ENCODE assay signal across 10 mouse cellular contexts in genomic region chr11:86624237-86624941, GRCm38 (mm10). TPM values are rescaled to one million over a fixed set of nuclear protein-coding genes. Genes with fewer than 3 reads are reported as not detected.
DNase-seq lines count a peak whose midpoint lies in the region; ATAC-seq and TF ChIP-seq lines count a peak whose summit lies in the region.
"Had no signal": no experiment of that assay in that cellular context is flagged by ENCODE, and none has a peak within 500 bp of the region (broad histone marks: within the 10 kb centered on the region; RNA-seq: fewer than 3 reads in every experiment).

No protein-coding gene starts in this region.

- 75% methylated on average over 5 of the region's 5 CpGs for WGBS in kidney, adult 2 months
- WGBS in kidney, embryonic 14.5 days = 83% methylated on average over 5 of the region's 5 CpGs
- WGBS in heart, embryonic 16.5 days = 41% methylated on average over 5 of the region's 5 CpGs

- H3K79me2 ChIP-seq in CH12.LX (replicated peaks; ENCODE audit: control insufficient read depth, extremely low read depth, insufficient read depth, poor library complexity, severe bottlenecking) = peaks cover 17% of the 10 kb centered on the region

- TF ChIP-seq EP300 in CH12.LX (IDR thresholded peaks at IDR 0.05; ENCODE audit: low read length) = peak; percentile 100

- H3K27ac ChIP-seq in kidney, adult 2 months (ENCODE audit: insufficient read depth, low read depth, low read length) = no peak overlapping the region
- H3K27ac ChIP-seq in kidney, embryonic 14.5 days (ENCODE audit: low read depth, low read length) = no peak overlapping the region
- peak overlapping the region; percentile 94 for H3K27ac ChIP-seq in CH12.LX (ENCODE audit: insufficient read depth, low read depth)
- peak overlapping the region; percentile 59 for H3K27ac ChIP-seq in heart, embryonic 16.5 days (ENCODE audit: low read length)
- H3K27ac ChIP-seq: heart, adult 2 months had no signal

- no peaks in the 10 kb centered on the region for H3K27me3 ChIP-seq in kidney, adult 2 months (replicated peaks; ENCODE audit: control insufficient read depth, insufficient read depth, low read length)
- no peaks in the 10 kb centered on the region for H3K27me3 ChIP-seq in kidney, embryonic 14.5 days (ENCODE audit: control insufficient read depth, insufficient read depth, low read length)
- H3K27me3 ChIP-seq in CH12.LX (replicated peaks) = no peaks in the 10 kb centered on the region
- no peaks in the 10 kb centered on the region for H3K27me3 ChIP-seq in heart, embryonic 16.5 days (ENCODE audit: control insufficient read depth, insufficient read depth, low read length)
- H3K27me3 ChIP-seq in megakaryocyte, embryonic 14.5 days (replicated peaks) = no peaks in the 10 kb centered on the region

- H3K9me3 ChIP-seq in kidney, embryonic 14.5 days (ENCODE audit: control insufficient read depth, low read length) = no peaks in the 10 kb centered on the region
- no peaks in the 10 kb centered on the region for H3K9me3 ChIP-seq in CH12.LX (replicated peaks; ENCODE audit: low read length)
- no peaks in the 10 kb centered on the region for H3K9me3 ChIP-seq in heart, embryonic 16.5 days (replicated peaks; ENCODE audit: control insufficient read depth, low read length)
- H3K9me3 ChIP-seq in megakaryocyte, embryonic 14.5 days = no peaks in the 10 kb centered on the region

- H3K9ac ChIP-seq in kidney, embryonic 14.5 days (ENCODE audit: low read depth, low read length) = no peak overlapping the region
- H3K9ac ChIP-seq in CH12.LX (ENCODE audit: insufficient read depth, low read depth) = peak overlapping the region; percentile 67
- H3K9ac ChIP-seq in heart, embryonic 16.5 days (ENCODE audit: low read length) = no peak overlapping the region

- H3K4me3 ChIP-seq in kidney, adult 2 months (ENCODE audit: insufficient read depth, low read depth, low read length) = no peak overlapping the region
- no peak overlapping the region for H3K4me3 ChIP-seq in kidney, embryonic 14.5 days (ENCODE audit: low read length)
- H3K4me3 ChIP-seq in CH12.LX (replicated peaks in 1 of 3; ENCODE audit: low read depth in 2 of 3, low read length in 2 of 3, poor library complexity in 1 of 3) = no peak overlapping the region
- no peak overlapping the region for H3K4me3 ChIP-seq in heart, embryonic 16.5 days (ENCODE audit: low read length)
- peak overlapping the region; percentile 86 for H3K4me3 ChIP-seq in megakaryocyte, embryonic 14.5 days (replicated peaks)
- H3K4me3 ChIP-seq: heart, adult 2 months had no signal

- in situ Hi-C loops in CH12.LX (cut with MboI; ENCODE audit: low pct_ligation_motif_present, low pct_unique_long_range_greater_than_20kb, low sequenced_read_pairs) = loop anchor here (5.0 kb wide), 1 partner anchor 42 kb away; no protein-coding TSS in a partner anchor

- TF ChIP-seq RAD21 in CH12.LX (IDR thresholded peaks at IDR 0.05; ENCODE audit: low read depth, low read length) = peak; percentile 27; the same call in 1 of the 2 replicates

- TF ChIP-seq CTCF in kidney, adult 2 months (conservative IDR thresholded peaks at IDR 0.05; ENCODE audit: insufficient read depth, insufficient read length, low read depth, low read length) = no peak
- TF ChIP-seq CTCF in CH12.LX (conservative IDR thresholded peaks at IDR 0.05 in 1 of 2, IDR thresholded peaks at IDR 0.05 in 1 of 2; ENCODE audit: low read depth in 2 of 2, low read length in 2 of 2) = no peak

- H3K4me2 ChIP-seq in kidney, embryonic 14.5 days (replicated peaks; ENCODE audit: low read depth, low read length) = no peak overlapping the region
- peak overlapping the region; percentile 85 for H3K4me2 ChIP-seq in CH12.LX (ENCODE audit: insufficient read depth, low read depth, poor library complexity, severe bottlenecking)
- no peak overlapping the region for H3K4me2 ChIP-seq in heart, embryonic 16.5 days (ENCODE audit: low read depth, low read length)

- dilution Hi-C loops in CH12.LX (cut with MboI; ENCODE audit: extremely low pct_ligation_motif_present, extremely low pct_unique_long_range_greater_than_20kb, low sequenced_read_pairs) = loop anchor here (5.0 kb wide), 1 partner anchor 37 kb away; no protein-coding TSS in a partner anchor

- no peaks in the 10 kb centered on the region for H3K36me3 ChIP-seq in kidney, adult 2 months (ENCODE audit: control insufficient read depth, insufficient read depth, low read length)
- no peaks in the 10 kb centered on the region for H3K36me3 ChIP-seq in kidney, embryonic 14.5 days (ENCODE audit: control insufficient read depth, insufficient read depth, low read length)
- peaks cover 0 to 17% of the 10 kb centered on the region in 2 experiments for H3K36me3 ChIP-seq in CH12.LX (replicated peaks in 1 of 2; ENCODE audit: control insufficient read depth in 1 of 2, insufficient read depth in 1 of 2, low read length in 1 of 2)
- H3K36me3 ChIP-seq in heart, embryonic 16.5 days (ENCODE audit: control insufficient read depth, insufficient read depth) = no peaks in the 10 kb centered on the region
- peaks cover 3% of the 10 kb centered on the region for H3K36me3 ChIP-seq in megakaryocyte, embryonic 14.5 days (replicated peaks; ENCODE audit: low read length)

- ATAC-seq in kidney, embryonic 14.5 days (ENCODE audit: low FRiP score, low TSS enrichment) = no peak
- no peak for ATAC-seq in heart, embryonic 16.5 days (replicated peaks; ENCODE audit: extremely low read depth, insufficient read depth, low FRiP score)

- H3K4me1 ChIP-seq in kidney, adult 2 months (ENCODE audit: control insufficient read depth, insufficient read depth, low read length) = no peaks in the 10 kb centered on the region
- no peaks in the 10 kb centered on the region for H3K4me1 ChIP-seq in kidney, embryonic 14.5 days (ENCODE audit: control insufficient read depth, insufficient read depth, low read length)
- H3K4me1 ChIP-seq in CH12.LX (ENCODE audit: control insufficient read depth in 1 of 2, insufficient read depth in 2 of 2) = peaks cover 16 to 76% of the 10 kb centered on the region in 2 experiments
- H3K4me1 ChIP-seq in heart, embryonic 16.5 days (ENCODE audit: control insufficient read depth, insufficient read depth, low read length) = peaks cover 8% of the 10 kb centered on the region
- peaks cover 90% of the 10 kb centered on the region for H3K4me1 ChIP-seq in megakaryocyte, embryonic 14.5 days

- TF ChIP-seq POLR2A in kidney, adult 2 months (IDR thresholded peaks at IDR 0.05; ENCODE audit: low read depth, low read length) = no peak
- peak; percentile 39; the same call in 1 of the 2 replicates for TF ChIP-seq POLR2A in CH12.LX (IDR thresholded peaks at IDR 0.05; ENCODE audit: low read depth, low read length)

- DNase-seq in kidney, adult 2 months = peak; percentile 29
- DNase-seq in CH12.LX (ENCODE audit: extremely low read depth) = peak; percentile 97
- DNase-seq in embryo, embryonic 9.5 days (ENCODE audit: extremely low spot score) = no peak
- DNase-seq in left cerebral cortex, adult 11 months (ENCODE audit: low spot score) = no peak
- DNase-seq in ovary, postnatal 36 days (ENCODE audit: low spot score) = no peak
- DNase-seq: cerebellum, postnatal 25 days had no signal

TF ChIP-seq in CH12.LX, 34 proteins besides CTCF, POLR2A, EP300 and RAD21 (continues in another document):
- peak; percentile 51; the same call in 1 of the 2 replicates for TF ChIP-seq E2F4 (IDR thresholded peaks at IDR 0.05; ENCODE audit: insufficient replicate concordance, low read depth, low read length)
- TF ChIP-seq NELFE (IDR thresholded peaks at IDR 0.05; ENCODE audit: low read depth, low read length) = no peak
- peak; percentile 91 for TF ChIP-seq USF1 (IDR thresholded peaks at IDR 0.05; ENCODE audit: low read depth, low read length)
- TF ChIP-seq BHLHE40 (IDR thresholded peaks at IDR 0.05; ENCODE audit: low read depth, low read length) = peak; percentile 99
- no peak for TF ChIP-seq ZKSCAN1 (IDR thresholded peaks at IDR 0.05; ENCODE audit: borderline replicate concordance, low read depth, low read length)
- peak; percentile 76; the same call in 1 of the 2 replicates for TF ChIP-seq CHD1 (IDR thresholded peaks at IDR 0.05; ENCODE audit: low read depth, low read length)
- TF ChIP-seq MAZ (IDR thresholded peaks at IDR 0.05; ENCODE audit: low read depth, low read length) = peak; percentile 94; the same call in 1 of the 2 replicates
- peak; percentile 83; the same call in 1 of the 2 replicates for TF ChIP-seq MXI1 (IDR thresholded peaks at IDR 0.05; ENCODE audit: low read depth, low read length)
- peak; percentile 100 for TF ChIP-seq IRF4 (IDR thresholded peaks at IDR 0.05; ENCODE audit: low read depth, low read length)
- TF ChIP-seq NRF1 (IDR thresholded peaks at IDR 0.05; ENCODE audit: low read depth, low read length) = no peak
- peak; percentile 91 for TF ChIP-seq MAX (IDR thresholded peaks at IDR 0.05; ENCODE audit: low read length)
- peak; percentile 40; the same call in 1 of the 2 replicates for TF ChIP-seq POLR2AphosphoS2 (IDR thresholded peaks at IDR 0.05; ENCODE audit: low read depth, low read length)
- peak; percentile 99 for TF ChIP-seq ETS1 (conservative IDR thresholded peaks at IDR 0.05; ENCODE audit: low read depth, low read length)
- peak; percentile 100 for TF ChIP-seq JUND (conservative IDR thresholded peaks at IDR 0.05; ENCODE audit: low read depth, low read length)
- 0 out of 2 replicates have a peak, but pooled peaks have one; percentile 58 for TF ChIP-seq KAT2A (IDR thresholded peaks at IDR 0.05; ENCODE audit: insufficient replicate concordance, low read length)
- no peak for TF ChIP-seq UBTF (IDR thresholded peaks at IDR 0.05; ENCODE audit: low read depth, low read length)
- TF ChIP-seq SIN3A (IDR thresholded peaks at IDR 0.05; ENCODE audit: low read length) = peak; percentile 93; the same call in 1 of the 2 replicates

RNA-seq across cellular contexts. Expression of gene Vmp1, which starts 59.2 kb away (rescaled TPM):
- polyA plus RNA-seq in kidney, adult 2 months (2012; rRNA removed) = 48.9 and 55.3 TPM in 2 replicates
- 139 and 141 TPM in 2 replicates for polyA plus RNA-seq in kidney, embryonic 14.5 days (2014; fragmentation: Nextera tagmentation; extraction: Ambion mirVana)
- 80.9 and 86.9 TPM in 2 replicates for total RNA-seq in CH12.LX (2012; rRNA removed)
- total RNA-seq in CH12.LX (2014; rRNA removed) = 209 and 231 TPM in 2 replicates
- polyA plus RNA-seq in CH12.LX (2012; ENCODE audit: insufficient read length, low read depth) = 166 and 167 TPM in 2 replicates
- 79.6 and 95.0 TPM in 2 replicates for polyA plus RNA-seq in heart, embryonic 16.5 days (2015; fragmentation: Nextera tagmentation; extraction: Ambion mirVana)
- polyA plus RNA-seq in megakaryocyte, embryonic 14.5 days (2012; ENCODE audit: insufficient read depth, low replicate concordance) = 3.5 and 25.4 TPM in 2 replicates

RNA-seq across cellular contexts. Expression of gene Ptrh2, which starts 59.4 kb away (rescaled TPM):
- 4.0 and 6.0 TPM in 2 replicates for polyA plus RNA-seq in kidney, adult 2 months (2012; rRNA removed)
- 38.6 and 41.1 TPM in 2 replicates for polyA plus RNA-seq in kidney, embryonic 14.5 days (2014; fragmentation: Nextera tagmentation; extraction: Ambion mirVana)
- total RNA-seq in CH12.LX (2012; rRNA removed) (29.8 and 39.4 TPM in 2 replicates), CH12.LX (2014; rRNA removed) (34.7 and 40.9 TPM in 2 replicates)
- 48.2 and 54.5 TPM in 2 replicates for polyA plus RNA-seq in CH12.LX (2012; ENCODE audit: insufficient read length, low read depth)
- 19.2 and 19.8 TPM in 2 replicates for polyA plus RNA-seq in heart, embryonic 16.5 days (2015; fragmentation: Nextera tagmentation; extraction: Ambion mirVana)
- 0.45 TPM in 1 of 2 replicates, not detected in the other for polyA plus RNA-seq in megakaryocyte, embryonic 14.5 days (2012; ENCODE audit: insufficient read depth, low replicate concordance)

Comparison
In these comparisons a context has a peak if more than half of its experiments do, and no peak if none do; other contexts are left out.
1. DNase-seq: peak in kidney, adult 2 months (single experiment) and CH12.LX (single experiment); none in embryo, embryonic 9.5 days (single experiment), left cerebral cortex, adult 11 months (single experiment) and ovary, postnatal 36 days (single experiment).
2. H3K27ac ChIP-seq: peak in CH12.LX (single experiment) and heart, embryonic 16.5 days (single experiment); none in kidney, adult 2 months (single experiment) and kidney, embryonic 14.5 days (single experiment).